Mouse (Mus musculus) liver, postnatal 0 days (tissue): Measurements from ENCODE around the gene Ppp2r2c. TPM values are rescaled to one million over a fixed set of nuclear protein-coding genes. Genes with fewer than 3 reads are reported as not detected.

ENCODE experiments used
- ATAC-seq: fragments of 200-750 bp; cut with Nextera tagmentation; 2 replicates; pipeline ENCODE4 v1.8.0; 2017; ENCODE audit warnings: mild to moderate bottlenecking, moderate library complexity
- DNase-seq: peaks from one replicate; pipeline ENCODE4 v3.0.0-alpha.2; 2016
- H3K27ac ChIP-seq: fragments of 300-500 bp; sonication (generic); 2 replicates; pipeline ENCODE4 v1.5.1; 2014; ENCODE audit warnings: antibody characterized with exemption, moderate library complexity, mild to moderate bottlenecking, low read depth
- H3K27me3 ChIP-seq: fragments of 300-500 bp; sonication (generic); 2 replicates; pipeline ENCODE4 v1.6.1; 2014; ENCODE audit warnings: low read length, control low read depth, mixed read lengths; ENCODE audit not compliant: insufficient read depth
- H3K36me3 ChIP-seq: fragments of 300-500 bp; sonication (generic); replicated peaks from 2 replicates; pipeline ENCODE4 v1.6.1; 2014; ENCODE audit warnings: mild to moderate bottlenecking, control low read depth, low read length, moderate library complexity, mixed read lengths; ENCODE audit not compliant: insufficient read depth
- H3K4me1 ChIP-seq: fragments of 300-500 bp; sonication (generic); 2 replicates; pipeline ENCODE4 v1.6.1; 2014; ENCODE audit warnings: antibody characterized with exemption, mild to moderate bottlenecking, control low read depth; ENCODE audit not compliant: insufficient read depth
- H3K4me2 ChIP-seq: fragments of 300-500 bp; sonication (generic); 2 replicates; pipeline ENCODE4 v1.6.1; 2014; ENCODE audit warnings: low read depth, mild to moderate bottlenecking, low read length, moderate library complexity, mixed read lengths
- H3K4me3 ChIP-seq: fragments of 300-500 bp; sonication (generic); 2 replicates; pipeline ENCODE4 v1.5.1; 2014; ENCODE audit warnings: low read depth, low read length
- H3K9ac ChIP-seq: fragments of 300-500 bp; sonication (generic); replicated peaks from 2 replicates; pipeline ENCODE4 v1.6.1; 2014; ENCODE audit warnings: mild to moderate bottlenecking, moderate library complexity
- H3K9me3 ChIP-seq: fragments of 300-500 bp; sonication (generic); 2 replicates; pipeline ENCODE4 v1.6.1; 2016; ENCODE audit warnings: mild to moderate bottlenecking, control low read depth, low read length, mixed read lengths
- CTCF ChIP-seq: sonication (generic); IDR thresholded peaks from 2 replicates; pipeline ENCODE4 v1.5.1; 2016; ENCODE audit warnings: antibody characterized with exemption, low read depth
- EP300 ChIP-seq: IDR thresholded peaks from 2 replicates; pipeline ENCODE4 v1.6.1; 2016; ENCODE audit warnings: antibody characterized with exemption, low read depth, mild to moderate bottlenecking
- WGBS: fragments of 180-500 bp; shearing (Covaris S2); extraction: QIAGEN DNeasy Blood & Tissue Kit; methylation state at CpG from one replicate; pipeline ENCODE4 v1.1.7; 2014; ENCODE audit not compliant: insufficient replicate concordance; 5-methylcytosine and 5-hydroxymethylcytosine counted together
- polyA plus RNA-seq: library from polyadenylated mRNA; unstranded; fragments of >200 nt; fragmentation: Nextera tagmentation; extraction: Ambion mirVana; gene quantifications from 2 replicates; pipeline ENCODE4 v1.2.1, GENCODE M21; 2015

The Ppp2r2c gene
- polyA plus RNA-seq, 1 experiment from 2014 or later = not detected

GRCm38 (mm10) chr5:36989625-36989977 lies 121.3 kb downstream of the Ppp2r2c start:
- Histone ChIP-seq H3K36me3 (no peaks in the 10 kb centered on the region), H3K4me3 (0 out of 2 replicates have a peak overlapping the region, but pooled peaks have one; percentile 67), H3K27ac (no peak overlapping the region), H3K9ac (no peak overlapping the region), H3K4me1 (peaks cover 5% of the 10 kb centered on the region; the same call in 1 of the 2 replicates), H3K9me3 (no peaks in the 10 kb centered on the region), H3K4me2 (peak overlapping the region; percentile 93), H3K27me3 (no peaks in the 10 kb centered on the region)
- 10% methylated on average over 3 of the region's 3 CpGs for WGBS
- TF ChIP-seq CTCF = no peak
- no peak for TF ChIP-seq EP300
- no peak for ATAC-seq
- DNase-seq = no peak

DNA sequence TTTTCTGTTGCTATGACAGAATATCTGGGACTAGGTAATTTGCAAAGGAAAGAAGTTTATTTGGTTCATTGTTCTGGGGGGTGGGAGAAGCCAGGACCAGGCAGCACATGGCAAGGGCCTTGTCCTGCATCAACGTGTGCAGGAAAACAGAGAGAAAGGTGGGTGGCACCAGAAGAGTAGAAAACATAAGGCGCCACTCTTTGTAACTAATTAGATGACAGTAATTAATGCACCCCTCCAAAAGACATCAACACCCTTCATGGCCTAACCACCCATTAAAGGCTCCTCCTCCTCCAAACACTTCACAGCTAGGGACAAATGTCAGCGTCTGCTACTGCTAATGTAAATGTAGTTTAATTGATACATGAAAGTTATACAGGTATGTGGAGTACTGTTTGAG lies 121.9 kb downstream of the Ppp2r2c start:
- H3K4me1 ChIP-seq = peaks cover 5% of the 10 kb centered on the region; the same call in 1 of the 2 replicates
- ATAC-seq = no peak
- no peaks in the 10 kb centered on the region for H3K9me3 ChIP-seq
- H3K9ac ChIP-seq = no peak overlapping the region
- no peak overlapping the region for H3K4me2 ChIP-seq
- no peak overlapping the region for H3K4me3 ChIP-seq
- H3K36me3 ChIP-seq = no peaks in the 10 kb centered on the region
- no peak overlapping the region for H3K27ac ChIP-seq
- TF ChIP-seq CTCF = no peak
- TF ChIP-seq EP300 = no peak
- WGBS = 65% methylated on average over 3 of the region's 3 CpGs
- H3K27me3 ChIP-seq = no peaks in the 10 kb centered on the region
- DNase-seq = no peak

- Histone ChIP-seq H3K4me3 (no peak overlapping the region), H3K4me2 (no peak overlapping the region), H3K9ac (no peak overlapping the region), H3K27ac (no peak overlapping the region), H3K36me3 (no peaks in the 10 kb centered on the region), H3K4me1 (peaks cover 5% of the 10 kb centered on the region; the same call in 1 of the 2 replicates), H3K9me3 (no peaks in the 10 kb centered on the region), H3K27me3 (no peaks in the 10 kb centered on the region)
- ATAC-seq (no peak), DNase-seq (no peak)
- TF ChIP-seq CTCF = no peak
- WGBS = 71% methylated on average over 3 of the region's 3 CpGs
Observed at GRCm38 (mm10) chr5:36990631-36991350, 122.5 kb downstream of the Ppp2r2c start.

DNA sequence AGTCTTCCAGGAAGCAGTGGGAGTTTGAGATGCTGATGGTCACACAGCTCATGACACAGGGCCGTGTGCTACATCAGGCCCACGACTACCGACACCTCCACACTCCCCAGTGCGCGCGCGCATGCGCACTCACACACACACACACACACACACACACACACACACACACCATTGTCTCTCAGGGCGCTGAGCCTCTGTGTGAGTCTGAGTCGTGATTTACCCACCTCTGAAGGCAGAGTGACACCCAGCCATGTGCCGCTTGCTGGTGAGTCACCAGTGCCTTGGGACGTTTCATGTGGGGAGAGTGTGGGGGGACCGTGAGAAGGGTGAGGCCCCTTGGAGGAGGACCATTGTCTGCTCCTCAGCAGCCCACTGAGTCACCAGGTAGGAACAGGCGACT lies 128.1 kb downstream of the Ppp2r2c start:
- H3K36me3 ChIP-seq = no peaks in the 10 kb centered on the region
- no peak overlapping the region for H3K9ac ChIP-seq
- DNase-seq (no peak), ATAC-seq (no peak)
- H3K27ac ChIP-seq = no peak overlapping the region
- H3K4me1 ChIP-seq = no peaks in the 10 kb centered on the region
- TF ChIP-seq CTCF (no peak), EP300 (no peak)
- H3K27me3 ChIP-seq = no peaks in the 10 kb centered on the region
- 78% methylated on average over 14 of the region's 14 CpGs for WGBS
- no peaks in the 10 kb centered on the region for H3K9me3 ChIP-seq
- H3K4me3 ChIP-seq = no peak overlapping the region
- H3K4me2 ChIP-seq = no peak overlapping the region

DNA sequence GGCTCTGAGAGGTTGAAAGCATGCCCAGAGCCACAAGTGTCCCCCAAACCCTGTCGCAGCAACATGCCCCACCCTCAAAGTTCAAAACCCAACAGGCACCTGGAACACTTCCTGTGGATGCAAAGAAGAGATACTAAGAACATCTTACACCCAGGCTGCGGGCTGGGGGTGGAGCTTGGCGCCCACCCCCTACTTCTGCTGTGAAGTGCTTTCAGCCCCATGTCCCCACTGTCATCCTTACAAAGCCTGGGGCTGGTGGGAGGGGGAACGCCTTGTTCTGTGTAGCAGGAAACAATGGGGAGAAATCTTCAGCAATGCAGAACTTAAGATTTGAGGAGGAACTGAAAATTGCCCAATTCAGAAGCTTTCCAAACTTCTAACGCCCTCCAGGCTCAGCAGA lies 129.7 kb downstream of the Ppp2r2c start:
- no peak overlapping the region for H3K4me2 ChIP-seq
- no peaks in the 10 kb centered on the region for H3K27me3 ChIP-seq
- 35% methylated on average over 5 of the region's 5 CpGs for WGBS
- no peak overlapping the region for H3K9ac ChIP-seq
- ATAC-seq (no peak), DNase-seq (no peak)
- H3K4me3 ChIP-seq = no peak overlapping the region
- no peaks in the 10 kb centered on the region for H3K4me1 ChIP-seq
- H3K27ac ChIP-seq = no peak overlapping the region
- H3K36me3 ChIP-seq = no peaks in the 10 kb centered on the region
- TF ChIP-seq EP300 (no peak), CTCF (no peak)
- H3K9me3 ChIP-seq = no peaks in the 10 kb centered on the region

- H3K4me2 ChIP-seq = no peak overlapping the region
- no peak overlapping the region for H3K27ac ChIP-seq
- ATAC-seq (no peak), DNase-seq (no peak)
- WGBS = 76% methylated on average over 9 of the region's 9 CpGs
- no peak overlapping the region for H3K4me3 ChIP-seq
- H3K27me3 ChIP-seq = no peaks in the 10 kb centered on the region
- no peaks in the 10 kb centered on the region for H3K36me3 ChIP-seq
- TF ChIP-seq CTCF (no peak), EP300 (no peak)
- no peaks in the 10 kb centered on the region for H3K4me1 ChIP-seq
- H3K9me3 ChIP-seq = no peaks in the 10 kb centered on the region
- no peak overlapping the region for H3K9ac ChIP-seq
Observed at GRCm38 (mm10) chr5:37001002-37001401, 132.7 kb downstream of the Ppp2r2c start.

- no peak overlapping the region for H3K4me2 ChIP-seq
- ATAC-seq = no peak
Observed at GRCm38 (mm10) chr5:37002001-37002400, 133.7 kb downstream of the Ppp2r2c start.

More at GRCm38 (mm10) chr5:37002001-37002400, 133.7 kb downstream of the Ppp2r2c start:
- H3K36me3 ChIP-seq = no peaks in the 10 kb centered on the region
- 51% methylated on average over 2 of the region's 2 CpGs for WGBS
- no peaks in the 10 kb centered on the region for H3K4me1 ChIP-seq
- no peak overlapping the region for H3K9ac ChIP-seq
- H3K27me3 ChIP-seq = no peaks in the 10 kb centered on the region
- no peak for TF ChIP-seq EP300
- TF ChIP-seq CTCF = peak; percentile 78
- DNase-seq = peak; percentile 69
- H3K4me3 ChIP-seq = no peak overlapping the region
- no peaks in the 10 kb centered on the region for H3K9me3 ChIP-seq
- no peak overlapping the region for H3K27ac ChIP-seq

Other genes starting within 250 kb of the Ppp2r2c start
- gene D5Ertd579e, start 172.5 kb upstream of the Ppp2r2c start, polyA plus RNA-seq = 15.9 and 18.5 TPM in 2 replicates
- 14.6 and 17.9 TPM in 2 replicates for gene Bloc1s4, start 119.9 kb upstream of the Ppp2r2c start, polyA plus RNA-seq
- 153 and 164 TPM in 2 replicates for gene Mrfap1, start 71.7 kb upstream of the Ppp2r2c start, polyA plus RNA-seq
- gene Man2b2, start 37.9 kb upstream of the Ppp2r2c start, polyA plus RNA-seq = 15.2 and 17.0 TPM in 2 replicates
- 1.7 and 1.9 TPM in 2 replicates for gene Wfs1, start 120.7 kb downstream of the Ppp2r2c start, polyA plus RNA-seq
- not detected in 2 replicates for gene Gm1043, start 216.9 kb downstream of the Ppp2r2c start, polyA plus RNA-seq